Mouse (Mus musculus) limb, embryonic 13.5 days (tissue): ENCODE measurements around the gene Tlx1. TPM values are rescaled to one million over a fixed set of nuclear protein-coding genes. Genes with fewer than 3 reads are reported as not detected.

Experiments used
- ATAC-seq: fragments of 200-750 bp; cut with Nextera tagmentation; 2 replicates; pipeline ENCODE4 v1.8.0; 2017; ENCODE audit warnings: low read depth, moderate number of reproducible peaks, moderate TSS enrichment; ENCODE audit not compliant: low FRiP score
- H3K27ac ChIP-seq: fragments of 300-500 bp; sonication (generic); 2 replicates; pipeline ENCODE4 v1.5.1; 2015; ENCODE audit warnings: inconsistent platforms, mild to moderate bottlenecking, moderate library complexity
- H3K27me3 ChIP-seq: fragments of 300-500 bp; sonication (generic); 2 replicates; pipeline ENCODE4 v1.6.1; 2015; ENCODE audit warnings: mild to moderate bottlenecking, inconsistent platforms
- H3K36me3 ChIP-seq: fragments of 300-500 bp; sonication (generic); 2 replicates; pipeline ENCODE4 v1.6.1; 2015; ENCODE audit warnings: inconsistent platforms, mild to moderate bottlenecking, moderate library complexity
- H3K4me1 ChIP-seq: fragments of 300-500 bp; sonication (generic); 2 replicates; pipeline ENCODE4 v1.6.1; 2015; ENCODE audit warnings: inconsistent platforms
- H3K4me2 ChIP-seq: fragments of 300-500 bp; sonication (generic); replicated peaks from 2 replicates; pipeline ENCODE4 v1.6.1; 2015; ENCODE audit warnings: inconsistent platforms, mild to moderate bottlenecking, moderate library complexity
- H3K4me3 ChIP-seq: fragments of 300-500 bp; sonication (generic); 2 replicates; pipeline ENCODE4 v1.5.1; 2015; ENCODE audit warnings: moderate library complexity, mild to moderate bottlenecking, inconsistent platforms
- H3K9ac ChIP-seq: fragments of 300-500 bp; sonication (generic); 2 replicates; pipeline ENCODE4 v1.6.1; 2015; ENCODE audit warnings: mild to moderate bottlenecking, inconsistent platforms
- H3K9me3 ChIP-seq: fragments of 300-500 bp; sonication (generic); 2 replicates; pipeline ENCODE4 v1.6.1; 2016; ENCODE audit warnings: inconsistent platforms
- WGBS: fragments of 180-500 bp; shearing (Covaris S2); methylation state at CpG from one replicate; pipeline ENCODE4 v1.1.7; 2015; 5-methylcytosine and 5-hydroxymethylcytosine counted together
- polyA plus RNA-seq: library from polyadenylated mRNA; unstranded; fragments of >200 nt; fragmentation: Nextera tagmentation; extraction: Ambion mirVana; gene quantifications from 2 replicates; pipeline ENCODE4 v1.2.1, GENCODE M21; 2015

Gene Tlx1
- polyA plus RNA-seq, 1 experiment from 2014 or later: 0.38 TPM

DNA sequence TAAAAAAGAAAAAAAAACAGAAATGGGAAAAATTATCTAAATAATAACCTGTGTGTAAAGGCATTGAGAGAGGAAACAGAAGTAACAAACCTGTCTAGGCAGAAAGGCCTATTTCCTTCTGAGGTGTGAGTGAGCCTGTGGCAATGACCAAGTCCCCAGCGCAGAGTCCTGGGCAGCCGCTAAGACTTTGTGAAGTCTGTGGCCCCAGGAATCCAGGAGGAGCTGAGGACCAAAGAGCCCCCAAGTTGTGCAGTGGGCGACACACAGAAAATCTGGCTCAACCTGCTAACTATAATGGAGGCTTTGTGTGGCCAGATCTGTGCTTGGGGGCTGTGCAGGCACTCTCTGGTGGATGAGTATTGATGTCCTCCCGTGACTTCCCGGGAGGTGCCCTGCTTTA is 9.0 kb downstream of the Tlx1 start:
- no peak overlapping the region for H3K27ac ChIP-seq
- ATAC-seq: no peak
- H3K27me3 ChIP-seq: peaks cover 100% of the 10 kb centered on the region
- H3K4me2 ChIP-seq: no peak overlapping the region
- 4% methylated on average over 5 of the region's 5 CpGs for WGBS
- H3K9me3 ChIP-seq: no peaks in the 10 kb centered on the region
- no peak overlapping the region for H3K4me3 ChIP-seq
- H3K36me3 ChIP-seq: no peaks in the 10 kb centered on the region
- H3K9ac ChIP-seq: no peak overlapping the region
- H3K4me1 ChIP-seq: peaks cover 6% of the 10 kb centered on the region; the same call in 1 of the 2 replicates

DNA sequence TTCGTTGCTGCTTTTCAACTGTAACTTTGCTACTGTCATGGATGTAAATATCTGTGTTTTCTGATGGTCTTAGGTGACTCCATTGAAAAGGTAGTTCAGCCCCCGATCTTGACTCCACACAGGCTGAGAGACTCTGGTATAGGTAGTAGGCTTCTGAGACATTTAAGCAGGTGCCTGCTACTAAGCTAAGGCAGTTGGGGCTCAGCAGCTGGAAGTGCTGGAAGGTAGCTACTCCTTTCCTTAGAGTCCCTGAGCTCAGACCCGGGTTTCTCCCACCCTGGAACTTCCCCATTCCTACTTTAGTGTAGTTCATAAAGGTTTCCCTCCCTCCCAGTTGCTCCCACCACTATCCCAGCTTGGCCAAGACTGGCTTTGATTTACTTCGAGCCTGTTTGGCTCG is 9.5 kb downstream of the Tlx1 start:
- no peak overlapping the region for H3K9ac ChIP-seq
- H3K4me2 ChIP-seq: no peak overlapping the region
- no peak for ATAC-seq
- no peaks in the 10 kb centered on the region for H3K9me3 ChIP-seq
- H3K27me3 ChIP-seq: peaks cover 100% of the 10 kb centered on the region
- H3K4me3 ChIP-seq: no peak overlapping the region
- WGBS: 6% methylated on average over 5 of the region's 5 CpGs
- peaks cover 6% of the 10 kb centered on the region; the same call in 1 of the 2 replicates for H3K4me1 ChIP-seq
- no peak overlapping the region for H3K27ac ChIP-seq
- H3K36me3 ChIP-seq: no peaks in the 10 kb centered on the region

DNA sequence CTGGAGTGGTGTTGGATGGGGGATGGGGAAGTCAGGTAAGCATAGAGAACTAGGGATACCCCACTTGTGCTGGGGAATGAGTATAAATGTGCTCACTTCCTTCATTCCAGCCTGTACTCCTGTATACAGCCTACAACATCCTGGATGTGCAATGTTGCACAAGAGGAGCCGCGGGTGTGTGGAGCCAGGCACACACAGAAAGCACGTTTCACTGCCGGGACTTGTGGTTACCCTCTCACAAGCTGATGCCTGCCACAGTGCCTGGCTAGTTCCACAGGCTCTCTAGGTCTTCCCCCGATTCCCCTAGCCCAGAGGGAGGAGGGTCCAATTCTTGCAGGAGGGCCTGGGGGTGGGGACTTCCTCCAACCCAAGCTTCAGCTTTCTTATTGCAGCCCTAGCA is 10.0 kb downstream of the Tlx1 start:
- WGBS: 0% methylated on average over 5 of the region's 5 CpGs
- H3K36me3 ChIP-seq: no peaks in the 10 kb centered on the region
- H3K4me3 ChIP-seq: peak overlapping the region; percentile 5; the same call in 1 of the 2 replicates
- peaks cover 6% of the 10 kb centered on the region; the same call in 1 of the 2 replicates for H3K4me1 ChIP-seq
- H3K9ac ChIP-seq: no peak overlapping the region
- peaks cover 100% of the 10 kb centered on the region for H3K27me3 ChIP-seq
- H3K27ac ChIP-seq: no peak overlapping the region
- H3K4me2 ChIP-seq: no peak overlapping the region
- ATAC-seq: no peak
- H3K9me3 ChIP-seq: no peaks in the 10 kb centered on the region

DNA sequence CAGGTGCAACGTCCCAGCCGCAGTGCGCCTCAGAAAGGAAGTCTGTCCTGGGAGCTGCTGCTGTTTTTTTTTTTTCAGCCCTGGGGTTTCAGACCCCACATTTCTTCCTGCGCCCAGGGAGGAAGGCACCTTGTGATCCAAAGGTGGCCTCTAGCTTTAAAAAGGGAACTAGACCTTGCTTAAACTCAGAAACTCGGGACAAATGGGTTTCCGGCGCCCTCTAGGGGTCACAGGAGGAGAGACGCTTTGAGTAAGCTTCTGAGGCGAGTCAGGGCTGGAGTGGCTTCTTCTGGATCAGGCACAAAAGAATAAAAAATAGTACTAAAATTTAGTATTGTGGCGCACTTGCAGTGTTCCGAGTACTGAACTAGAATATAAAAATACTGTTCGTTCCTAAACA is 10.6 kb downstream of the Tlx1 start:
- Histone ChIP-seq H3K4me1 (no peaks in the 10 kb centered on the region), H3K9me3 (no peaks in the 10 kb centered on the region), H3K9ac (no peak overlapping the region), H3K27ac (no peak overlapping the region), H3K4me2 (no peak overlapping the region), H3K36me3 (no peaks in the 10 kb centered on the region), H3K27me3 (peaks cover 99% of the 10 kb centered on the region), H3K4me3 (peak overlapping the region; percentile 5; the same call in 1 of the 2 replicates)
- no peak for ATAC-seq
- 2% methylated on average over 12 of the region's 12 CpGs for WGBS

DNA sequence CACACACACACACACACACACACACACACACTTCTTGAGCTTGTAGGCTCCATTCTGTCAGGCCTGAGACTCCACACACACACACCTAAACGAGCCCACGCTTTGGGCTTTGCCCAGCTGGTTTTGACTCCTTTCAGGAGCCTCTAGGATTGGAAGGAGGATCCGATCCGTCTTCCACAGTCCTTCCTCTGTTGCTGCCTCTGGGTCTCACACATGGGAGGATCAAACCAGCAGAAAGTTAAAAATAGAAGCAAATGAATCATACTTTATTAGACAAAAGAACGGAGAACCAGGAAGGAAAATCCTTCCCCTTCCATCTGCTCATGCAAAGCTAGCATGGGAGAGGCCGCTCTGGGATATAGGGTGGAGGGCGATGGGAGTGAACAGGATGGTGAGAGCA is 11.7 kb downstream of the Tlx1 start:
- ATAC-seq: no peak
- Histone ChIP-seq H3K9ac (no peak overlapping the region), H3K27ac (no peak overlapping the region), H3K9me3 (no peaks in the 10 kb centered on the region), H3K4me1 (no peaks in the 10 kb centered on the region), H3K36me3 (no peaks in the 10 kb centered on the region), H3K4me3 (no peak overlapping the region), H3K27me3 (peaks cover 99% of the 10 kb centered on the region), H3K4me2 (no peak overlapping the region)
- 50% methylated on average over 7 of the region's 7 CpGs for WGBS

DNA sequence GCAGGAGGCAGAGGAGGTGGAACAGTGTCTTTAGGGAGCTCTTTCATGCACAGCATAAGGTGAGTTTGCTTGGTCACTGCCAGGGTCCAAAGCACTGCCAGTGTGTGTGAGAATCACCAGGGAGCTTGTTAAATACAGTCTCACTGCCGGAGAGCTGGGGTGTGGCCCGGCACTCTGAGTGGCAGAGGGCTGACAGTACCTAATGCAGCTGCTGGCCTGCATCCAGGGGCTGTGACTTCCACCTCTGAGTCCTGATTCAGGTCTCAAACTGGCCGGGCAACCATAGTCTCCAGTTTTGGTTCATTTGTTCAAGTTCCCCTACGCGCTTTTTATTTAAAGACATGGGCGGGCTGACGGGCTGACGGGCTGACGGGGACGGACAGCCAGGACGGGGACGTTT is 12.4 kb downstream of the Tlx1 start:
- Histone ChIP-seq H3K9me3 (no peaks in the 10 kb centered on the region; the same call in 1 of the 2 replicates), H3K36me3 (no peaks in the 10 kb centered on the region), H3K9ac (no peak overlapping the region), H3K4me3 (no peak overlapping the region), H3K4me2 (no peak overlapping the region), H3K4me1 (no peaks in the 10 kb centered on the region), H3K27ac (no peak overlapping the region), H3K27me3 (peaks cover 99% of the 10 kb centered on the region)
- WGBS: 6% methylated on average over 12 of the region's 12 CpGs
- no peak for ATAC-seq

DNA sequence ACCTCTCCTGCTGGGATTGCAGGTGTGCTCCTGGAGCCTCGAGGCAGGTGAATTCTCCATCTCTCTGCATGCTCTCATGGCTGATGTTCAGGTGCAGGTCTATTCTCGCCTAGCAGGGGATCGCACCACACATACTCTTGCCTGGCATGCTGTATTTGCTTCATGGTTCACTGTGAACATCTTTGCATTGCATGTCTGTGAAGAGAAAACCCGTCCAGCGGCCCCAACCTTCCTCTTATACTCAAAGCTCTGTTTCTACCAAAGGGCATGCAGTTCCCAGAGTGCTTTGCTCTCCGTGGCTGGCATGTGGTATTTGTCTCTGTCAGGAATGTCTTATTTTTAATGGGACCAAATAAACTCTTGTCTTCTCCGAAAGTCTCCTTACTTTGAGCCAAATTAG is 20.0 kb downstream of the Tlx1 start:
- peaks cover 8% of the 10 kb centered on the region for H3K9me3 ChIP-seq
- 69% methylated on average over 7 of the region's 7 CpGs for WGBS
- H3K4me2 ChIP-seq: no peak overlapping the region
- no peak for ATAC-seq
- no peak overlapping the region for H3K27ac ChIP-seq
- H3K4me3 ChIP-seq: no peak overlapping the region
- H3K36me3 ChIP-seq: no peaks in the 10 kb centered on the region
- H3K9ac ChIP-seq: no peak overlapping the region
- peaks cover 78% of the 10 kb centered on the region for H3K27me3 ChIP-seq
- no peaks in the 10 kb centered on the region for H3K4me1 ChIP-seq

DNA sequence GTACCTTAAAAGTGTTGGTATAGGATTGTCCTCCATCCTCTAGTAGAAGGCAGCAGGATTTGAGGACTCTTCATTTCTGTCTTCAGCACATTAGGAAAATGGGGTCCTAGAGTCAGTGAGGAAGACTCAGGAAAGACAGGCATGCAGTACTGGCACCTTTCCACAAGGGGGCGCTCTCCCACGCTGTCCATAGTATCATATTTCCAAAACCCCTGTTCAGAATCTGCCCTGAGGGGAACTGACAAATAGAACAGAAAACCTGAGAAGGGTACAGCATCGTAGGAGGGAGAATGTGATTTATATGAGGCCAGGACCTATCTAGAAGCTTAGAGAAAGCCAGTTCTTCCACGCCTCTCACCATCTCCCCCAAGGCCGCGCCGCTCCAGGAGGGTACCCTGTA is 24.3 kb downstream of the Tlx1 start:
- 57% methylated on average over 7 of the region's 7 CpGs for WGBS
- no peak overlapping the region for H3K27ac ChIP-seq
- no peak overlapping the region for H3K9ac ChIP-seq
- no peak overlapping the region for H3K4me3 ChIP-seq
- ATAC-seq: no peak
- H3K4me1 ChIP-seq: 0 out of 2 replicates have a peak, but pooled peaks cover 3% of the 10 kb centered on the region
- peaks cover 46% of the 10 kb centered on the region for H3K27me3 ChIP-seq
- no peak overlapping the region for H3K4me2 ChIP-seq
- peaks cover 8% of the 10 kb centered on the region for H3K9me3 ChIP-seq
- H3K36me3 ChIP-seq: no peaks in the 10 kb centered on the region

DNA sequence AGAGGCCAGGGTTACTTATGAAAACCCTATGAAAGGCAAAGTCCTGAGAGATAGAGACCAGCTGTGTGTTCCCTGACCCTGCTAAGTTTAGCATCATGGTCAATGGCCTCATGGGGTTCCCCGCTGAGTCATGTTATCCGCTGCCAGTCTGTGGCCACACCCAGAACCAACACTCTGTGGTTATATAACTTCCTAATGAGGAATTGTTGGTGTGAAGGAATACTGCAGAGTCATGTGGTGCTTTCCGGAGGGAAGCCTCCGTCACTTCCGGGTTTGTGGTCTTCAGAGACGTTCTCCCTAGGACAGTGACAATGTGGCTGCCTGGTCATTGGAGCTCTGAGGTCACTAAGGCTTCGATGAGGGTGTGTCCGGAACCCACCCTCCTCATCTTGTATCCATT is 25.8 kb downstream of the Tlx1 start:
- Histone ChIP-seq H3K36me3 (no peaks in the 10 kb centered on the region), H3K9ac (no peak overlapping the region), H3K4me1 (0 out of 2 replicates have a peak, but pooled peaks cover 3% of the 10 kb centered on the region), H3K27me3 (peaks cover 35% of the 10 kb centered on the region), H3K4me2 (no peak overlapping the region), H3K4me3 (no peak overlapping the region), H3K27ac (no peak overlapping the region), H3K9me3 (peaks cover 8% of the 10 kb centered on the region)
- ATAC-seq: no peak
- WGBS: 68% methylated on average over 8 of the region's 8 CpGs

DNA sequence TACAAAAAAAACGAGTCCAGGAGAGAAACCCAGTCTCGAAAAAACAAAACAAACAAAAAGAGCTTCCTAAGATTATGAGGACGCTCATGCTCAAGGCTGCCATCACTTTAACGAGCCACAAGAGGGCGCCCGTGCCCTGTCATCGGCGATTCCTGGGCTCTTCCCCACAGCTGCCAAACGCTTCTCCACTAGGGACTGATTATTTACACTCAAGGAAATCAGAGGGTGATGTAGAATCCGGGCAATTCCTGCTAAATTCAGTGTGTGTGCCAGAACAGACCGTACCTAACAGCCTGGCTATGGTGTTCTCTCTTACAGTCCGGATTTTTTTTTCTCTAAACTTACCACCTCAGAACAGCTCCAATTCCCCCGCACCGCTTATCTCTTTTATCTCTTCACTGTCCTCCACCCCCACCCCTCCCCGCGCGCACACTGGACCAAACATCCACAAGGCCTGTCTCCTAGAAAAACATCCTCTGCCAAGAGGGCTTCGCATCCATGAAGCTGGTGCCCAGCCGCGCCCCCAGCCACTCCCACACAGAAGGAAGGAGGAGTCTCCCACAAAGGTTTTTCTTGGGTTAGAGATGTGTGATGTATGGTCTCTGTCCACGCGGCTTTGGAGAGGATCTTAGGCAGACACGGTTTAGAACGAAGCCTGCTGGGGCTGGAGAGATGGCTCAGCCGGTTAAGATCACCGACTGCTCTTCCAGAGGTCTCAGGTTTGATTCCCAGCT is 26.7 kb downstream of the Tlx1 start:
- H3K4me3 ChIP-seq: no peak overlapping the region
- H3K27me3 ChIP-seq: peaks cover 26% of the 10 kb centered on the region
- H3K27ac ChIP-seq: no peak overlapping the region
- H3K4me1 ChIP-seq: 0 out of 2 replicates have a peak, but pooled peaks cover 3% of the 10 kb centered on the region
- ATAC-seq: peak; percentile 32; the same call in 1 of the 2 replicates
- peak overlapping the region; percentile 46 for H3K4me2 ChIP-seq
- H3K9ac ChIP-seq: no peak overlapping the region
- WGBS: 17% methylated on average over 26 of the region's 26 CpGs
- no peaks in the 10 kb centered on the region for H3K36me3 ChIP-seq
- peaks cover 8% of the 10 kb centered on the region for H3K9me3 ChIP-seq

DNA sequence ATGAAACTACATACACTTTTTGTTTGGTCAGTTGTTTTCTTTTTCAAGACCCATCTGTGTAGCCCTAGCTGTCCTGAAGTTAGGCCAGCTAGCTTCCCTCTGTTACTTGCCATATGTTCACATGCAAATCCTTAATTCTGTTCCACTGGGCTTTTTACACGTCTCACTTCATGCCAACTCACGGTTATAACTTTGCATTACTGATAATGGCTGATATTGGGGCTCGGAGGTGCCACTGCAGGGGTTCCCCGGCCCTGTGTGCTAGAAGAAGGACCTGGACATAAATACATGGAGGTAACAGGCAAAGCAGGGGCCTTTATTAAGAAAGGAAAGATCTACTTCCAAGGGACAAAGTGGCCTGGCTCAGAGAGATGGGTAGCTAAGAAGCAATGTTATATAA is 29.0 kb downstream of the Tlx1 start:
- Histone ChIP-seq H3K27me3 (0 out of 2 replicates have a peak, but pooled peaks cover 7% of the 10 kb centered on the region), H3K4me2 (no peak overlapping the region), H3K9me3 (no peaks in the 10 kb centered on the region), H3K27ac (no peak overlapping the region), H3K36me3 (no peaks in the 10 kb centered on the region), H3K4me3 (no peak overlapping the region), H3K9ac (no peak overlapping the region), H3K4me1 (0 out of 2 replicates have a peak, but pooled peaks cover 3% of the 10 kb centered on the region)
- WGBS: 84% methylated on average over 4 of the region's 4 CpGs
- ATAC-seq: no peak

DNA sequence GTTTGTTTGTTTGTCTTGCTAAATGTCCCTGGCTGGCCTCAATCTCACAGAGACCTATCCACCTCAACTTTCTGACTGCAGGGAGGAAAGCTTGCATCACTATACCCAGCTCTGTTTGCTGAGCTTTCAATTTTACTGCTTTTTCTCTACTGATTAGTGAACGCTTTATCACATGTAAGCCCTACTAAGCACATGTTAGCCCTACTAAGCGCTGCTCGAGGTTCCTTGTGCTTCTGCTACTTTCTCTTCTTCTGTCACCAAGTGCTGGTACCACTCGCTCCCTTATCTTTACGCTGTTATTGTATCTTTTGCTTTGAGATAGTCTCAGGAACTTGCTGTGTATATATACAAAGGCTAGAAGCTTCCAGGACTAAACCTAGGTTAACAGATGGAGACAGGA is 30.0 kb downstream of the Tlx1 start:
- 0 out of 2 replicates have a peak, but pooled peaks cover 3% of the 10 kb centered on the region for H3K4me1 ChIP-seq
- H3K36me3 ChIP-seq: no peaks in the 10 kb centered on the region
- H3K27me3 ChIP-seq: 0 out of 2 replicates have a peak, but pooled peaks cover 7% of the 10 kb centered on the region
- WGBS: 88% methylated on average over 5 of the region's 5 CpGs
- H3K9ac ChIP-seq: no peak overlapping the region
- H3K4me3 ChIP-seq: no peak overlapping the region
- no peak overlapping the region for H3K4me2 ChIP-seq
- no peak overlapping the region for H3K27ac ChIP-seq
- ATAC-seq: no peak
- H3K9me3 ChIP-seq: no peaks in the 10 kb centered on the region

DNA sequence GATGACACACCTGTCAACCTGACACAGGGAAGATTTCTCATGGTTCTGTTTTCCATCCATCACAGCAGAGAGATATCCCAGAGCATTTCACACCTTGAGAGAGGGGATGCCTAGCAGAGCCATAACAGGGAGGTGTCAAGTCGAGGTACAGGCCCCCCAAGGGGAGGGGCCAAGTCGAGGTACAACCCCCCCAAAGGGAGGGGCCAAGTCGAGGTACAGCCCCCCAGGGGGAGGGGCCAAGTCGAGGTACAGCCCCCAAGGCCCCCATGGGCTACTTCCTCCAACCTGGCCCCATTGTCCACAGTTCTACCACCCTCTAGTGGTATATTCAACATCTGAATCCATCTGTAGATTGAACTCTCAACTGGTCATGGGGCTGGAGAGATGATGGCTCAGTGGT is 44.2 kb downstream of the Tlx1 start:
- H3K9me3 ChIP-seq: peaks cover 12% of the 10 kb centered on the region
- no peaks in the 10 kb centered on the region for H3K27me3 ChIP-seq
- no peak for ATAC-seq
- no peak overlapping the region for H3K9ac ChIP-seq
- H3K4me3 ChIP-seq: no peak overlapping the region
- H3K36me3 ChIP-seq: no peaks in the 10 kb centered on the region
- WGBS: 45% methylated on average over 4 of the region's 4 CpGs
- no peak overlapping the region for H3K27ac ChIP-seq
- no peak overlapping the region for H3K4me2 ChIP-seq
- no peaks in the 10 kb centered on the region for H3K4me1 ChIP-seq
